Mouse (Mus musculus) left cerebral cortex, postnatal 25 days (tissue): ENCODE data around the gene Vamp1. TPM values are rescaled to one million over a fixed set of nuclear protein-coding genes. Genes with fewer than 3 reads are reported as not detected.

ENCODE experiments used
- DNase-seq, 2 experiments: peaks; one replicate each; pipeline ENCODE4 v3.0.0; 2022; ENCODE audit warnings: low spot score in 2 of 2, mixed read lengths in 1 of 2
- intact Hi-C: fragments of 180-260 bp; cut with DNase I; formaldehyde crosslinking; loops from one replicate; pipeline ENCODE4 v1.15.1; 2025
- total RNA-seq, 2 experiments: library from RNA; stranded (reverse); gene quantifications; 2 replicates each; pipeline ENCODE4 v1.2.3; 2021

Gene Vamp1
- 10 to 100 TPM; 87.8 to 97.9 TPM for total RNA-seq

GRCm38 (mm10) chr6:125215148-125215954, at the start of gene Vamp1:
Gene Vamp1, plus strand, starts transcription at chr6:125215551.
- intact Hi-C loops: loop anchor here (1.0 to 10.0 kb wide), 4 partner anchors 23 to 389 kb away; partner anchors contain the start of genes Gapdh and Iffo1
- DNase-seq: peak; percentile 95 to 99

DNA sequence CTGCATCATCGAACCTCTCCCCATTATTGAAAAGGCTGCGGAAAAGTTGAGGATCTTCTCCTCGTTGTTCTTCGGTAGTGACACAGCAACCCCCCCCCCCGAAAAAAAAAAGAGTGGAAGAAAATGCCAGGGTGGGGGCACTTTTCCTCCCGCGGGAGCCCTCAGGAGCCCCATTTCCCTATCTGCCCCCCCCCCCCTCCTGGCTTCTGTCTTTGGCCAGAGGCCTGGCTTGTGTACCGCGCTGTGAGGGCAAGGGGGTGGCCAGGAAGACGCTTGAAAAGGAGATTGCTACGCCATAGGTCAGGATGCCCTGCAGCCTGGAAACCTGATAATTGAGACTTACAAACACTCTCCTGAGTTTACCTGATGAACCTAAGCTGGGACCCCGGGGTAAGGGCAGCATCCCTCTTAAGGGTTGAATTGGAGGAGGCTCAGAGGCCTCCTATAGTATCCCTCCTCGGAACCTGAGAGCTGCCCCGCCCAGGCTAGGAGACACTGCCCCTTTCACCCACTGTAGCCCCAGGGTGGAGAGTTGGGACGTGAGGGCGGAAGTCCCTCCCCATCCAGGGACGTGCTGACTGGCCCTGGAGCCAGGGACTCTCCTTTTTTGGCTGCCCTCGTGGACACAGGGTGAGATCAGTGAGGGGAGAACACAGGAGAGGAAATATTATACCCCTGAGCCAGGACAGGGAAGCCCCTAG, 49.1 kb upstream of the Vamp1 start, which contains the start of gene Gapdh:
Gene Gapdh, minus strand, starts transcription at position 417 of the 701 bp plus-strand sequence.
- peak; percentile 22 to 49 for DNase-seq
- intact Hi-C loops: loop anchor here (5.0 kb wide), 1 partner anchor 51 kb away; the partner anchor contains the start of gene Vamp1

GRCm38 (mm10) chr6:125166861-125167650, 48.3 kb upstream of the Vamp1 start:
- intact Hi-C loops: loop anchor here (5.0 kb wide), 1 partner anchor 50 kb away; the partner anchor contains the start of gene Vamp1
- peak; percentile 60 to 62 for DNase-seq

- intact Hi-C loops: loop anchor here (5.0 kb wide), 1 partner anchor 49 kb away; the partner anchor contains the start of gene Vamp1
- peak in 1 of 2 experiments; percentile 58 for DNase-seq
Observed at GRCm38 (mm10) chr6:125168086-125168485, 47.3 kb upstream of the Vamp1 start.

DNA sequence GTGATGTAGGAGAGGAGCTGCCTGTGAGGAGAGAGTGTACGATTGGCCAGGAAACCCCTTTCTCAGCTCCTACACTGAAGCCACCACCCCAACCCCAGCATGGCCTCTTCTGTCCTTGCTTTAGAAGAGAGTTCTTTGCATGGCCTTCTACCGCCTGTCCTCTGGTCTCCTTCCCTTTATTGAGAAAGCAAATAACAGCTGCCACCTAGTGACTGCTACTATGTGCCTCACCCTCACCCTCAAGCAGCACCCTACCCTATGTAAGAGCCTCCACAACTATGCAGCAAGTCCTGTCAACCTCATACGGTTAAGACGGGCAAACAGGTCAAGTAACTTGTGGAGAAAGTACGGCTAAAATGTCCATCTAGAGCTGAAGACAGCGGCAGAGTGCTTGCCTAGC, 45.2 kb upstream of the Vamp1 start:
- intact Hi-C loops: no loop called here
- DNase-seq: no peak

GRCm38 (mm10) chr6:125172474-125172873, 42.9 kb upstream of the Vamp1 start:
- no peak for DNase-seq

DNA sequence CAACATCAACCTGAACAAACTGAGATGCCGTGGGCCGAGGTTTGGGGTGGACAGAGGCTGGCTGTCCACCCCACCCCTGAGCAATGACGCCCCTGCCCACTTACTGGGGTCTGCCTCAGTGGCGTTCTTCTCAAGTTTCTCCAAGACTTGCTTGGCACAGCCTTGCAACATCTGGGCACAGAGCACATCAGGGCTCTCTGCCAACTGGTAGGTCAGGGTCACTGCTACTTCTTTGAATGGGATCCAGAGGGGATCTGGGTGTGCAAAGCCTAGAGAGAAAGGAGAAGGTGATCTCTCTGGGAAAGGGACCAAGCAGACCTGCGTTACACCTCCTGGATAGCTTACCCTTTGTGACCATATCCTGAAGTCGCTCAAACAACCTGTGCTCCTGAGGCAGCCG, 42.1 kb upstream of the Vamp1 start:
- intact Hi-C loops: no loop called here
- no peak for DNase-seq

More at GRCm38 (mm10) chr6:125172474-125172873, 42.9 kb upstream of the Vamp1 start:
- intact Hi-C loops: no loop called here

- intact Hi-C loops: no loop called here
- DNase-seq: no peak
Observed at GRCm38 (mm10) chr6:125175469-125175868, 39.9 kb upstream of the Vamp1 start.

DNA sequence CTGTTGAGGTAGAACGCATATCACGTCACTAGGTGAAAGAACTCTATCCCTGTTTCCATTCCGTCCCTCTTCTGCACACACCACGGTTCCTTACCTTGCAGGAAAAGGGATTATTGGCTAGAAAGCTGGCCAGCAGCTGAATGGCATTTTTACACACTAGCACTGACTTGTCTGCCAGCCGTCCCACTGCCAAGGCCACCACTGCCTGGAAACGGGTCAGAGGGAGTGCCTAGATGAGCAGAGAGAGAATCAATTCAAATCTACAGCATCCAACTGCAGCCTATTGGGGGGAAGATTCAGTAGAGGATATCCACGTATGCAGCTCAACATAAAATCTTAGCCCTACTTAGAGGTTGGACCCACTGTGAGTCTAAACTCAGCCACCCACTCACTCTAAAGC, 35.8 kb upstream of the Vamp1 start:
- DNase-seq: no peak
- intact Hi-C loops: no loop called here

DNA sequence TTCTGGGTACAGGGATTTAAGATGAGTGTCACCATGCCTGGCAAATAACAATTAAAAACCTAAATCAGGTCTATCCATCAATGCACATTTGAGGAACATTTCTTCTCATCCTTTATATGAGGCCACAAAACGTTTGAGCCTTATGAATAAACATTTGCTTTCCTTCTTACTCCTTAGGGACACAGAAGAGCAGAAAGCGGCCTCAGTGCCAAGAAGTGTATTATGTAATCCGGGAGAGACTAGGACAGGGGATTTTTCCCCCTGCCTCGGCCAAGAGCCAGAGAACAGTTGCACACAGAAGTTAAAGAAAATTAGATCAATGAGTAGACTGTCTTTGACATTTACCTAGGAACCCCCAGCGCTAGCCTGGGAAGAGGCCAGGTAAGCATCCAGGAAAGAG, 33.2 kb upstream of the Vamp1 start:
- intact Hi-C loops: no loop called here
- DNase-seq: no peak

DNA sequence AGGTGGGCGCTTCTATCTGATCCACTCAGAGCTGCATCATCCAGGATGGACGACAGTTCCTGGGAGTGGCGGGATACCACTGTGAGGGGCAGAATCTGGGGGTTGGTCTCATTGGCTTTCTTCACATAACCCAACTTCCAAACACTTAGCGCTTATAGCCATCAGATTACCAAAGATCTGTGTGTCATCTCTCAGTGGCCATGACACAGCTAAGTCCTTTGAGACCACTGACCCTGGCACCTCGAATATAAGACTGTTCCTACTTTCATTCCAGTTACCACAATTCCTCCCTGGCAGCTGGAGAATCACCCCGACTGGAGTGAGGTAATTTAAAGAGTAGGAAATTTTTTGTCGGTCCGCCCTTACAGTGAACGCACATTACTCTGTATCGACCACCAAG, 29.1 kb upstream of the Vamp1 start:
- intact Hi-C loops: no loop called here
- DNase-seq: no peak

DNA sequence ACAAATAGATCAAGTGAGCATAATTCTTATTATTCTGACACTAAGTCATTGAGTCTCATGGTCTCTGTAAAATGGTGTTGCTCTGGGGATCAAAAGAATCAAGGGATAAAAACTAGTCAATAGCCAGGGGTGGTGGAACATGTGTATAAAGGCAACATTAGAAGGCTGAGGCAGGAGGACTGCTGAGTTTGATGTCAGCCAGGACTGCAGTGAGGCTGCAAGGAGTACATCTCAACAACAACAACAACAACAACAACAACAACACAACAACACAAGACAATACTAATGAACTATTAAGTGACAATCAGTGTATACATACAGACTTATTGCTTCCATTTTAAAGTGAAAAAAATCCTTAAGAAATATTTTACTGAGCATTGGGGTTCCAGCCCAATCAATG, 24.5 kb upstream of the Vamp1 start:
- intact Hi-C loops: no loop called here

GRCm38 (mm10) chr6:125191332-125192015, 23.9 kb upstream of the Vamp1 start, which contains the start of the genes Ncapd2 and Mrpl51:
Gene Ncapd2, minus strand, starts transcription at chr6:125191701.
Gene Mrpl51, plus strand, starts transcription at chr6:125191801.
- intact Hi-C loops: loop anchor here (1.0 kb wide), 1 partner anchor 24 kb away; the partner anchor contains the start of gene Vamp1
- peak; percentile 98 to 99 for DNase-seq

More for the DNA sequence above, 24.5 kb upstream of the Vamp1 start:
- DNase-seq: no peak

DNA sequence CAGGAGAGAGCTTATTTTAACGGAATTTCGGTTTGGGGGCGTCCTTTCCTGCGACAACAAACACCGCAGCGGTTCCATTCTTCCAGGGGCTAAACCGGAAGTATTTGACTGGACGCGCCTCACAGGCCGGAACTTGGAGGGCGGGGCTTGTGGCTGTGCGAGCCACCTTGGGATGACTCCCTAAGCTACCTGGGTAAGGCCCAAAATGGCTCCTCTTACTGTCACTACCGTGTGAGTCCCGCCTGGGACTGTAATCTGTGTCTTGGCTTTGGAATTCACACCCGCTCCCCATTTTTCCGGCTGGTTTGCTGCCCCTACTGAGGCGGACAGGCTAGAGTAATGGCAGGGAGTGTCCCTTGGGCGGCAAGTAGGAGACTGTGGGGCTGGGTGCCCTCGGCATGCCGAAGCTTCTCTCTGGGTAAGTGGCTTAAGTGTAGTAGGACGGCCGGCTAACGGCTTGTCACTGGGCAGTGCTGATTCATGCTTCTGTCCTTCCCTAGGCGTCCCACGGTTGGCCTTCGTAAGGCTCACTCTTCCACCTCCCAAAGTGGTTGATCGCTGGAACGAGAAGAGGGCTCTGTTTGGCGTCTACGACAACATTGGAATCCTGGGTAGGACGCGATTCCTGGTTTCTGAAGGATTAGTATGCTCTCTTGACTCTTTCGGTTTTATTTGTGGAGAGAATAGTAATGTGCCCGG, 23.2 kb upstream of the Vamp1 start:
- DNase-seq: peak; percentile 92 to 96
- intact Hi-C loops: loop anchor here (1.0 kb wide), 1 partner anchor 23 kb away; the partner anchor contains the start of gene Vamp1

- DNase-seq: no peak
- intact Hi-C loops: loop anchor here (1.0 kb wide), 1 partner anchor 22 kb away; the partner anchor contains the start of gene Vamp1
Observed at GRCm38 (mm10) chr6:125192841-125193240, 22.5 kb upstream of the Vamp1 start.

DNA sequence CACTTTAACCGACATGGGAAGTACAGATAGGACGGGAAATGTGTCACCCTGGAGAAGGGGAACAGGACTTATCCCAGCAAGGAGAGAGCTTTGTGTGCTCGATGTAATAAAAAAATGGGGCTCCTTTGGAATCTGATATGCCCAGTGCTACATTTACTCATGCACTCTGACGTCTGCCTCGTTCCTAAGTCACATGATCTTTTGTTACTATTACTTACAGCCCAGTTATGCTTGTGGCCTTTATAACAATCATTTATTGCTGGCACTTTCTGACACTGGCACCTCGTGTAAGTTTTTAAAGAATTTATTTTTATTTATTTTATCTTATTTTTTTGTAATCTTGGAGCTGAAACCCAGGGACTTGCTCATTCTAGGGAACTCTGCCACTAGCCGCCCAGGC, 22.0 kb upstream of the Vamp1 start:
- intact Hi-C loops: no loop called here
- no peak for DNase-seq

- intact Hi-C loops: no loop called here
- no peak for DNase-seq
Observed at GRCm38 (mm10) chr6:125195541-125196075, 19.7 kb upstream of the Vamp1 start.

DNA sequence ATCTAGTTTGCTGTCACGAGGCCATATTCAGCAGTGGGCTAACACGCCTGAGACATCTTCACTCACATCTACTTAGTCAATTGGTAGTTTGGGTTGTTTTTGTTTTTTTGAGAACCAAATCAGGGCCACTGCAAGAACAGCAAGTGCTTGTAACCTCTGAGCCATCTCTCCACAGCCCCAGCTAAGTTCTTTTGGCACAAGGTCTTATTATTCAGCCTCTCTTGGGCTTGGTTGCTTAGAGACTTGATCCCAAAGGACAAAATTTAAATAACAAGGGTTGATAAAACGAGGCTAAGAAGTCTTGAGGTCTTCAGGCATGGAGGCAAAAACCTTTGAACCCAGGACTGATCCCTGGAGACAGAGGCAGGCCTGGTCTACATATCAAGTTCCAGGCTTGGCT, 19.1 kb upstream of the Vamp1 start:
- intact Hi-C loops: no loop called here
- DNase-seq: no peak
